Mouse (Mus musculus) limb, embryonic 10.5 days (tissue): ENCODE measurements around the gene Rps17. TPM values are rescaled to one million over a fixed set of nuclear protein-coding genes. Genes with fewer than 3 reads are reported as not detected.

ENCODE experiments used
- DNase-seq: peaks from one replicate; pipeline ENCODE4 v3.0.0-alpha.2; 2017; ENCODE audit warnings: low spot score
- H3K27ac ChIP-seq: fragments of 300-500 bp; sonication (generic); 2 replicates; pipeline ENCODE4 v1.5.1; 2016; ENCODE audit warnings: mild to moderate bottlenecking
- H3K27me3 ChIP-seq: fragments of 300-500 bp; sonication (generic); 2 replicates; pipeline ENCODE4 v1.6.1; 2016; ENCODE audit warnings: low read depth, mild to moderate bottlenecking; ENCODE audit not compliant: poor library complexity, severe bottlenecking
- H3K36me3 ChIP-seq: fragments of 300-500 bp; sonication (generic); 2 replicates; pipeline ENCODE4 v1.6.1; 2016; ENCODE audit warnings: mild to moderate bottlenecking, moderate library complexity
- H3K4me1 ChIP-seq: fragments of 300-500 bp; sonication (generic); 2 replicates; pipeline ENCODE4 v1.6.1; 2016
- H3K4me3 ChIP-seq: fragments of 300-500 bp; sonication (generic); 2 replicates; pipeline ENCODE4 v1.5.1; 2016; ENCODE audit warnings: mild to moderate bottlenecking, moderate library complexity
- H3K9me3 ChIP-seq: fragments of 300-500 bp; sonication (generic); replicated peaks from 2 replicates; pipeline ENCODE4 v1.6.1; 2016; ENCODE audit warnings: mild to moderate bottlenecking
- WGBS: fragments of 180-500 bp; shearing (Covaris S2); methylation state at CpG from one replicate; pipeline ENCODE4 v1.1.7; 2016; 5-methylcytosine and 5-hydroxymethylcytosine counted together
- polyA plus RNA-seq: library from polyadenylated mRNA; unstranded; fragments of >200 nt; fragmentation: Nextera tagmentation; extraction: Ambion mirVana; gene quantifications from 2 replicates; pipeline ENCODE4 v1.2.1, GENCODE M21; 2016

Gene Rps17
- polyA plus RNA-seq, 1 experiment from 2014 or later: 1,200 TPM

DNA sequence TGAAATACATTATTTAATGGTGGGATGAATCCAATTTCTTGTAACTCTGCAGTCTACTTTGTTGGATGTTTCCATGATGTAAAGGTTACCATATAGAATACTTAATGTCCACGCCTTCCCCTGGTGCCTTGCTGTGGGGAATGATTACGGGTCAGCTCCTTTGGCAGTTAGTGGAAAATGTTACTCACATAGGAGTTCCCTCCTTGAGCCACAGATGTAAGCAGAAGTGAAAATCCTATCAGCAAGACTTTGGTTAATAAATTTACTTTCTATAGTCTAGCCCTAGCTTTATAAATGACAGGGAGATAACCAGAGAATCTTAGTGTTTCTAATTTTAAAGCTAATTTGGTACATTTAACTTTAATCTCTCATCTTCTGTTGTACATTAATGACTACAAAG, 49.9 kb downstream of the Rps17 start:
- no peaks in the 10 kb centered on the region for H3K36me3 ChIP-seq
- WGBS: 94% methylated on average over 2 of the region's 2 CpGs
- H3K9me3 ChIP-seq: no peaks in the 10 kb centered on the region
- no peak overlapping the region for H3K4me3 ChIP-seq
- DNase-seq: no peak
- H3K27ac ChIP-seq: no peak overlapping the region
- no peaks in the 10 kb centered on the region for H3K27me3 ChIP-seq
- peaks cover 29% of the 10 kb centered on the region for H3K4me1 ChIP-seq

Other genes starting within 250 kb of the Rps17 start
- 0.09 TPM in 1 of 2 replicates, not detected in the other for gene Slc28a1, start 230.5 kb downstream of the Rps17 start, polyA plus RNA-seq
- gene Pde8a, start 131.7 kb downstream of the Rps17 start, polyA plus RNA-seq: 3.2 and 3.3 TPM in 2 replicates
- gene Cpeb1, start 110.2 kb upstream of the Rps17 start, polyA plus RNA-seq: 0.08 TPM in 1 of 2 replicates, not detected in the other
- gene Ap3b2, start 148.7 kb upstream of the Rps17 start, polyA plus RNA-seq: 0.08 and 0.10 TPM in 2 replicates
- not detected in 2 replicates for gene BC048679, start 153.0 kb upstream of the Rps17 start, polyA plus RNA-seq
- gene Fsd2, start 221.7 kb upstream of the Rps17 start, polyA plus RNA-seq: 0.08 and 0.15 TPM in 2 replicates
- gene Whamm, start 226.0 kb upstream of the Rps17 start, polyA plus RNA-seq: 2.6 and 2.7 TPM in 2 replicates